Mouse (Mus musculus) forebrain, embryonic 16.5 days (tissue): ENCODE measurements around the gene Wfdc11. TPM values are rescaled to one million over a fixed set of nuclear protein-coding genes. Genes with fewer than 3 reads are reported as not detected.
"Not testable (repeated sequence)": the region's sequence is repeated elsewhere in the genome, so short reads cannot be mapped to it uniquely, and the experiment has no call there.

ENCODE experiments used
- ATAC-seq: fragments of 200-750 bp; cut with Nextera tagmentation; 2 replicates; pipeline ENCODE4 v1.8.0; 2017; ENCODE audit warnings: mild to moderate bottlenecking, moderate library complexity
- H3K27ac ChIP-seq: fragments of 300-500 bp; sonication (generic); 2 replicates; pipeline ENCODE4 v1.5.1; 2014; ENCODE audit warnings: low read length, control low read depth
- H3K27me3 ChIP-seq: fragments of 300-500 bp; sonication (generic); replicated peaks from 2 replicates; pipeline ENCODE4 v1.6.1; 2014; ENCODE audit warnings: low read length; ENCODE audit not compliant: control insufficient read depth, insufficient read depth
- H3K36me3 ChIP-seq: fragments of 300-500 bp; sonication (generic); 2 replicates; pipeline ENCODE4 v1.6.1; 2014; ENCODE audit not compliant: control insufficient read depth, insufficient read depth
- H3K4me1 ChIP-seq: fragments of 300-500 bp; sonication (generic); replicated peaks from 2 replicates; pipeline ENCODE4 v1.6.1; 2014; ENCODE audit warnings: low read length; ENCODE audit not compliant: control insufficient read depth, insufficient read depth
- H3K4me2 ChIP-seq: fragments of 300-500 bp; sonication (generic); 2 replicates; pipeline ENCODE4 v1.6.1; 2014; ENCODE audit warnings: mild to moderate bottlenecking, low read length, control low read depth
- H3K4me3 ChIP-seq: fragments of 300-500 bp; sonication (generic); replicated peaks from 2 replicates; pipeline ENCODE4 v1.5.1; 2014; ENCODE audit warnings: mild to moderate bottlenecking, low read length, control low read depth
- H3K9ac ChIP-seq: fragments of 300-500 bp; sonication (generic); replicated peaks from 2 replicates; pipeline ENCODE4 v1.6.1; 2014; ENCODE audit warnings: low read depth, low read length, control low read depth
- H3K9me3 ChIP-seq: fragments of 300-500 bp; sonication (generic); 2 replicates; pipeline ENCODE4 v1.6.1; 2016; ENCODE audit warnings: low read length; ENCODE audit not compliant: control insufficient read depth
- WGBS: fragments of 180-500 bp; shearing (Covaris S2); extraction: QIAGEN DNeasy Blood & Tissue Kit; methylation state at CpG from one replicate; pipeline ENCODE4 v1.1.7; 2014; 5-methylcytosine and 5-hydroxymethylcytosine counted together
- polyA plus RNA-seq: library from polyadenylated mRNA; unstranded; fragments of >200 nt; fragmentation: Nextera tagmentation; extraction: Ambion mirVana; gene quantifications from 2 replicates; pipeline ENCODE4 v1.2.1, GENCODE M21; 2015

Gene Wfdc11
- polyA plus RNA-seq, 1 experiment from 2014 or later: not detected

- 15% methylated on average over 11 of the region's 11 CpGs for WGBS
- Histone ChIP-seq H3K9ac (no peak within 1 kb of the TSS), H3K27ac (no peak within 1 kb of the TSS), H3K4me1 (no peaks in the 10 kb centered on the region), H3K27me3 (no peaks in the 10 kb centered on the region), H3K4me3 (no peak within 1 kb of the TSS), H3K36me3 (no peaks in the 10 kb centered on the region), H3K9me3 (no peaks in the 10 kb centered on the region), H3K4me2 (no peak within 1 kb of the TSS)
- no peak for ATAC-seq
Observed at GRCm38 (mm10) chr2:164655858-164656257, 18.0 kb downstream of the Wfdc11 start, which contains the start of gene Wfdc10. Wfdc10 (plus strand) TSS chr2:164656046.

- Histone ChIP-seq H3K36me3 (no peaks in the 10 kb centered on the region), H3K9me3 (peaks cover 2% of the 10 kb centered on the region), H3K27ac (no peak overlapping the region), H3K4me3 (no peak overlapping the region), H3K27me3 (no peaks in the 10 kb centered on the region), H3K4me1 (no peaks in the 10 kb centered on the region; the same call in 1 of the 2 replicates), H3K4me2 (no peak overlapping the region), H3K9ac (no peak overlapping the region)
- WGBS: 63% methylated on average over 13 of the region's 13 CpGs
- ATAC-seq: no peak
Observed at GRCm38 (mm10) chr2:164641881-164642673, 31.8 kb downstream of the Wfdc11 start.

- Histone ChIP-seq H3K9ac (no peak overlapping the region), H3K27me3 (no peaks in the 10 kb centered on the region), H3K27ac (no peak overlapping the region), H3K4me2 (no peak overlapping the region), H3K4me1 (no peaks in the 10 kb centered on the region; the same call in 1 of the 2 replicates), H3K36me3 (no peaks in the 10 kb centered on the region), H3K9me3 (peaks cover 2% of the 10 kb centered on the region; the same call in 1 of the 2 replicates), H3K4me3 (no peak overlapping the region)
- ATAC-seq: no peak
- WGBS: 75% methylated on average over 7 of the region's 7 CpGs
Observed at GRCm38 (mm10) chr2:164641129-164641528, 32.8 kb downstream of the Wfdc11 start.

- H3K9me3 ChIP-seq: peaks cover 2% of the 10 kb centered on the region; the same call in 1 of the 2 replicates
- WGBS: 90% methylated on average over 3 of the region's 3 CpGs
- no peak for ATAC-seq
- no peak within 1 kb of the TSS for H3K27ac ChIP-seq
- H3K36me3 ChIP-seq: no peaks in the 10 kb centered on the region
- no peak within 1 kb of the TSS for H3K9ac ChIP-seq
- no peaks in the 10 kb centered on the region for H3K27me3 ChIP-seq
- no peak within 1 kb of the TSS for H3K4me3 ChIP-seq
- H3K4me2 ChIP-seq: no peak within 1 kb of the TSS
- no peaks in the 10 kb centered on the region; the same call in 1 of the 2 replicates for H3K4me1 ChIP-seq
Observed at GRCm38 (mm10) chr2:164638696-164639095, 35.2 kb downstream of the Wfdc11 start, which contains the start of gene Wfdc16. Wfdc16 (minus strand) TSS chr2:164638796.

- Histone ChIP-seq H3K27ac (no peak overlapping the region), H3K9me3 (peaks cover 2% of the 10 kb centered on the region; the same call in 1 of the 2 replicates), H3K36me3 (no peaks in the 10 kb centered on the region), H3K27me3 (no peaks in the 10 kb centered on the region), H3K4me1 (no peaks in the 10 kb centered on the region), H3K4me3 (no peak overlapping the region), H3K4me2 (no peak overlapping the region), H3K9ac (no peak overlapping the region)
- 75% methylated on average over 9 of the region's 9 CpGs for WGBS
- no peak for ATAC-seq
Observed at GRCm38 (mm10) chr2:164635266-164635665, 38.6 kb downstream of the Wfdc11 start.

- ATAC-seq: no peak
- 83% methylated on average over 4 of the region's 4 CpGs for WGBS
- Histone ChIP-seq H3K4me3 (no peak overlapping the region), H3K9me3 (no peaks in the 10 kb centered on the region), H3K36me3 (no peaks in the 10 kb centered on the region), H3K4me1 (no peaks in the 10 kb centered on the region), H3K4me2 (no peak overlapping the region), H3K27ac (no peak overlapping the region), H3K9ac (no peak overlapping the region), H3K27me3 (no peaks in the 10 kb centered on the region)
Observed at GRCm38 (mm10) chr2:164621775-164622174, 52.1 kb downstream of the Wfdc11 start.

- Histone ChIP-seq H3K9me3 (no peaks in the 10 kb centered on the region), H3K27ac (no peak overlapping the region), H3K36me3 (no peaks in the 10 kb centered on the region), H3K4me3 (no peak overlapping the region), H3K27me3 (no peaks in the 10 kb centered on the region), H3K9ac (no peak overlapping the region), H3K4me1 (no peaks in the 10 kb centered on the region), H3K4me2 (no peak overlapping the region)
- no peak for ATAC-seq
- whole genome bisulfite sequencing: 90% methylated on average over 5 of the region's 5 CpGs
Observed at GRCm38 (mm10) chr2:164619050-164619449, 54.8 kb downstream of the Wfdc11 start.

GRCm38 (mm10) chr2:164615386-164615785, 58.5 kb downstream of the Wfdc11 start:
- Histone ChIP-seq H3K9me3 (no peaks in the 10 kb centered on the region), H3K36me3 (no peaks in the 10 kb centered on the region), H3K4me3 (no peak overlapping the region), H3K4me1 (no peaks in the 10 kb centered on the region), H3K27ac (no peak overlapping the region), H3K4me2 (no peak overlapping the region), H3K9ac (no peak overlapping the region), H3K27me3 (no peaks in the 10 kb centered on the region)
- 97% methylated on average over 3 of the region's 3 CpGs for WGBS
- no peak for ATAC-seq

- not testable (repeated sequence) for H3K27me3 ChIP-seq, H3K9ac ChIP-seq, H3K4me1 ChIP-seq, H3K27ac ChIP-seq, H3K36me3 ChIP-seq, H3K4me3 ChIP-seq, H3K4me2 ChIP-seq, ATAC-seq, H3K9me3 ChIP-seq
- WGBS: 50% methylated on average over 8 of the region's 8 CpGs
Observed at GRCm38 (mm10) chr2:164613471-164613870, 60.4 kb downstream of the Wfdc11 start, which contains the start of the genes Wfdc6b and Wfdc8. Wfdc6b (plus strand) TSS chr2:164613522. Wfdc8 (minus strand) TSS chr2:164613626.
